Mouse (Mus musculus) forebrain, embryonic 11.5 days (tissue): Measurements from ENCODE around the gene Hddc3. TPM values are rescaled to one million over a fixed set of nuclear protein-coding genes. Genes with fewer than 3 reads are reported as not detected.

Experiments
- ATAC-seq: fragments of 200-750 bp; cut with Nextera tagmentation; replicated peaks from 2 replicates; pipeline ENCODE4 v1.8.0; 2017; ENCODE audit warnings: moderate TSS enrichment; ENCODE audit not compliant: low FRiP score
- DNase-seq: peaks from one replicate; pipeline ENCODE4 v3.0.0-alpha.2; 2017; ENCODE audit warnings: low spot score
- H3K27ac ChIP-seq: fragments of 300-500 bp; sonication (generic); 2 replicates; pipeline ENCODE4 v1.5.1; 2014; ENCODE audit warnings: low read depth, low read length
- H3K27me3 ChIP-seq: fragments of 300-500 bp; sonication (generic); 2 replicates; pipeline ENCODE4 v1.6.1; 2014; ENCODE audit warnings: mild to moderate bottlenecking, low read length, mixed read lengths; ENCODE audit not compliant: control insufficient read depth, insufficient read depth
- H3K36me3 ChIP-seq: fragments of 300-500 bp; sonication (generic); 2 replicates; pipeline ENCODE4 v1.6.1; 2014; ENCODE audit warnings: mild to moderate bottlenecking, low read length, moderate library complexity, mixed read lengths; ENCODE audit not compliant: control insufficient read depth, insufficient read depth
- H3K4me1 ChIP-seq: fragments of 300-500 bp; sonication (generic); replicated peaks from 2 replicates; pipeline ENCODE4 v1.6.1; 2014; ENCODE audit warnings: low read length, mixed read lengths; ENCODE audit not compliant: control insufficient read depth, insufficient read depth
- H3K4me2 ChIP-seq: fragments of 300-500 bp; sonication (generic); 2 replicates; pipeline ENCODE4 v1.6.1; 2014; ENCODE audit warnings: low read depth, mild to moderate bottlenecking, low read length, moderate library complexity, mixed read lengths; ENCODE audit not compliant: severe bottlenecking
- H3K4me3 ChIP-seq: fragments of 300-500 bp; sonication (generic); 2 replicates; pipeline ENCODE4 v1.5.1; 2014; ENCODE audit warnings: low read depth, low read length
- H3K9ac ChIP-seq: fragments of 300-500 bp; sonication (generic); 2 replicates; pipeline ENCODE4 v1.6.1; 2014; ENCODE audit warnings: low read length
- H3K9me3 ChIP-seq: fragments of 300-500 bp; sonication (generic); 2 replicates; pipeline ENCODE4 v1.6.1; 2016; ENCODE audit warnings: low read length, mixed read lengths; ENCODE audit not compliant: control insufficient read depth
- WGBS: fragments of 180-500 bp; shearing (Covaris S2); extraction: QIAGEN DNeasy Blood & Tissue Kit; methylation state at CpG from one replicate; pipeline ENCODE4 v1.1.7; 2014; 5-methylcytosine and 5-hydroxymethylcytosine counted together
- polyA plus RNA-seq: library from polyadenylated mRNA; unstranded; fragments of >200 nt; fragmentation: Nextera tagmentation; extraction: Ambion mirVana; gene quantifications from 2 replicates; pipeline ENCODE4 v1.2.1, GENCODE M21; 2014

Gene Hddc3
- polyA plus RNA-seq, 1 experiment from 2014 or later = 23.8 TPM

- H3K27me3 ChIP-seq = no peaks in the 10 kb centered on the region
- no peak overlapping the region for H3K27ac ChIP-seq
- ATAC-seq (no peak), DNase-seq (no peak)
- no peak overlapping the region for H3K9ac ChIP-seq
- H3K4me3 ChIP-seq = no peak overlapping the region
- H3K4me2 ChIP-seq = no peak overlapping the region
- H3K4me1 ChIP-seq = peaks cover 10% of the 10 kb centered on the region; the same call in 1 of the 2 replicates
- H3K9me3 ChIP-seq = no peaks in the 10 kb centered on the region
- 89% methylated on average over 20 of the region's 20 CpGs for WGBS
- H3K36me3 ChIP-seq = peaks cover 6% of the 10 kb centered on the region; the same call in 1 of the 2 replicates
These were observed 25.9 kb downstream of the Hddc3 start for GRCm38 (mm10) chr7:80368635-80369421.

- WGBS = 70% methylated on average over 5 of the region's 5 CpGs
- Histone ChIP-seq H3K27me3 (no peaks in the 10 kb centered on the region), H3K4me3 (no peak overlapping the region), H3K9me3 (no peaks in the 10 kb centered on the region), H3K36me3 (peaks cover 6% of the 10 kb centered on the region; the same call in 1 of the 2 replicates), H3K27ac (no peak overlapping the region), H3K9ac (no peak overlapping the region; the same call in 1 of the 2 replicates), H3K4me2 (no peak overlapping the region; the same call in 1 of the 2 replicates), H3K4me1 (peaks cover 10% of the 10 kb centered on the region; the same call in 1 of the 2 replicates)
- ATAC-seq = no peak
- no peak for DNase-seq
These were observed 26.6 kb downstream of the Hddc3 start for GRCm38 (mm10) chr7:80369461-80369860.

GRCm38 (mm10) chr7:80369967-80370431 is 27.1 kb downstream of the Hddc3 start:
- peaks cover 6% of the 10 kb centered on the region; the same call in 1 of the 2 replicates for H3K36me3 ChIP-seq
- peak overlapping the region; percentile 88 for H3K9ac ChIP-seq
- H3K27me3 ChIP-seq = no peaks in the 10 kb centered on the region
- no peaks in the 10 kb centered on the region for H3K9me3 ChIP-seq
- WGBS = 62% methylated on average over 4 of the region's 4 CpGs
- H3K4me3 ChIP-seq = peak overlapping the region; percentile 94
- ATAC-seq = no peak
- H3K27ac ChIP-seq = no peak overlapping the region
- H3K4me1 ChIP-seq = peaks cover 10% of the 10 kb centered on the region; the same call in 1 of the 2 replicates
- no peak for DNase-seq
- peak overlapping the region; percentile 83 for H3K4me2 ChIP-seq

- 0% methylated on average over 30 of the region's 31 CpGs for WGBS
- peak overlapping the region; percentile 88 for H3K9ac ChIP-seq
- DNase-seq = peak; percentile 81
These were observed 27.7 kb downstream of the Hddc3 start for GRCm38 (mm10) chr7:80370649-80371040.

GRCm38 (mm10) chr7:80371041-80371751 is 28.3 kb downstream of the Hddc3 start, which contains the start of gene Man2a2:
Man2a2 (minus strand) TSS chr7:80371375.
- WGBS = 1% methylated on average over 35 of the region's 86 CpGs
- Histone ChIP-seq H3K4me1 (peaks cover 10% of the 10 kb centered on the region; the same call in 1 of the 2 replicates), H3K36me3 (peaks cover 6% of the 10 kb centered on the region; the same call in 1 of the 2 replicates), H3K4me2 (peak within 1 kb of the TSS; percentile 83), H3K27ac (peak within 1 kb of the TSS; percentile 12; the same call in 1 of the 2 replicates), H3K9ac (peak within 1 kb of the TSS; percentile 88), H3K27me3 (no peaks in the 10 kb centered on the region), H3K9me3 (no peaks in the 10 kb centered on the region), H3K4me3 (peak within 1 kb of the TSS; percentile 94)
- ATAC-seq (peak; percentile 64), DNase-seq (peak; percentile 86)

More at GRCm38 (mm10) chr7:80370649-80371040, 27.7 kb downstream of the Hddc3 start:
- Histone ChIP-seq H3K4me2 (peak overlapping the region; percentile 83), H3K36me3 (peaks cover 6% of the 10 kb centered on the region; the same call in 1 of the 2 replicates), H3K27ac (peak overlapping the region; percentile 12; the same call in 1 of the 2 replicates), H3K9me3 (no peaks in the 10 kb centered on the region), H3K4me3 (peak overlapping the region; percentile 94), H3K4me1 (peaks cover 10% of the 10 kb centered on the region; the same call in 1 of the 2 replicates), H3K27me3 (no peaks in the 10 kb centered on the region)
- ATAC-seq = peak; percentile 67

GRCm38 (mm10) chr7:80372166-80372565 is 29.3 kb downstream of the Hddc3 start:
- DNase-seq = no peak
- Histone ChIP-seq H3K9me3 (no peaks in the 10 kb centered on the region), H3K27ac (no peak overlapping the region), H3K4me1 (peaks cover 10% of the 10 kb centered on the region; the same call in 1 of the 2 replicates), H3K4me3 (no peak overlapping the region), H3K9ac (no peak overlapping the region), H3K27me3 (no peaks in the 10 kb centered on the region), H3K36me3 (peaks cover under 1% of the 10 kb centered on the region; the same call in 1 of the 2 replicates), H3K4me2 (no peak overlapping the region)
- no peak for ATAC-seq
- 89% methylated on average over 3 of the region's 3 CpGs for WGBS

GRCm38 (mm10) chr7:80372667-80373066 is 29.8 kb downstream of the Hddc3 start:
- WGBS = 60% methylated on average over 2 of the region's 2 CpGs
- no peaks in the 10 kb centered on the region; the same call in 1 of the 2 replicates for H3K36me3 ChIP-seq
- H3K27ac ChIP-seq = no peak overlapping the region
- no peak for ATAC-seq
- H3K4me2 ChIP-seq = no peak overlapping the region
- no peaks in the 10 kb centered on the region for H3K9me3 ChIP-seq
- H3K9ac ChIP-seq = no peak overlapping the region
- peaks cover 10% of the 10 kb centered on the region; the same call in 1 of the 2 replicates for H3K4me1 ChIP-seq
- H3K4me3 ChIP-seq = no peak overlapping the region
- no peak for DNase-seq
- no peaks in the 10 kb centered on the region for H3K27me3 ChIP-seq

GRCm38 (mm10) chr7:80373352-80373751 is 30.4 kb downstream of the Hddc3 start:
- Histone ChIP-seq H3K27me3 (no peaks in the 10 kb centered on the region), H3K27ac (no peak overlapping the region), H3K4me3 (no peak overlapping the region), H3K9me3 (no peaks in the 10 kb centered on the region), H3K9ac (no peak overlapping the region), H3K36me3 (no peaks in the 10 kb centered on the region; the same call in 1 of the 2 replicates), H3K4me2 (no peak overlapping the region), H3K4me1 (peaks cover 10% of the 10 kb centered on the region; the same call in 1 of the 2 replicates)
- ATAC-seq = no peak
- 84% methylated on average over 4 of the region's 4 CpGs for WGBS
- DNase-seq = no peak
